Mouse (Mus musculus): Measurements from ENCODE around the gene Cd5l. TPM values are rescaled to one million over a fixed set of nuclear protein-coding genes. Genes with fewer than 3 reads are reported as not detected.

The Cd5l gene
- total and polyA plus RNA-seq, 2 experiments from 2014 or later, result not detected

GRCm38 (mm10) chr3:87410605-87411004 is 52.9 kb downstream of the Cd5l start:
- 89% methylated on average over 6 of the region's 6 CpGs for WGBS

GRCm38 (mm10) chr3:87411150-87411549 is 53.5 kb downstream of the Cd5l start:
- peak; percentile 27 for DNase-seq (ENCODE audit: low spot score)
- Histone ChIP-seq H3K9me3 (ENCODE audit: low read length) (no peaks in the 10 kb centered on the region), H3K4me1 (ENCODE audit: insufficient read depth, low read length) (no peaks in the 10 kb centered on the region), H3K27ac (ENCODE audit: low read depth, low read length) (no peak overlapping the region), H3K4me3 (ENCODE audit: low read depth, low read length) (no peak overlapping the region), H3K9ac (replicated peaks; ENCODE audit: low read length, poor library complexity, severe bottlenecking) (no peak overlapping the region), H3K36me3 (ENCODE audit: insufficient read depth, low read length) (no peaks in the 10 kb centered on the region), H3K4me2 (ENCODE audit: low read depth, low read length, poor library complexity, severe bottlenecking) (no peak overlapping the region), H3K27me3 (ENCODE audit: insufficient read depth, low read length) (no peaks in the 10 kb centered on the region)
- peak; percentile 77 for TF ChIP-seq CTCF (IDR thresholded peaks at IDR 0.05)
- WGBS, result 11% methylated on average over 12 of the region's 12 CpGs
- ATAC-seq (ENCODE audit: low FRiP score), result peak; percentile 52; the same call in 1 of the 2 replicates

More at GRCm38 (mm10) chr3:87410605-87411004, 52.9 kb downstream of the Cd5l start:
- no peaks in the 10 kb centered on the region for H3K9me3 ChIP-seq (ENCODE audit: low read length)
- no peak overlapping the region for H3K4me3 ChIP-seq (ENCODE audit: low read depth, low read length)
- no peaks in the 10 kb centered on the region for H3K36me3 ChIP-seq (ENCODE audit: insufficient read depth, low read length)
- no peak overlapping the region for H3K9ac ChIP-seq (replicated peaks; ENCODE audit: low read length, poor library complexity, severe bottlenecking)
- no peak overlapping the region for H3K4me2 ChIP-seq (ENCODE audit: low read depth, low read length, poor library complexity, severe bottlenecking)
- no peak overlapping the region for H3K27ac ChIP-seq (ENCODE audit: low read depth, low read length)
- DNase-seq (ENCODE audit: low spot score) (no peak), ATAC-seq (ENCODE audit: low FRiP score) (no peak)
- H3K4me1 ChIP-seq (ENCODE audit: insufficient read depth, low read length), result no peaks in the 10 kb centered on the region
- TF ChIP-seq CTCF (IDR thresholded peaks at IDR 0.05), result no peak
- no peaks in the 10 kb centered on the region for H3K27me3 ChIP-seq (ENCODE audit: insufficient read depth, low read length)

GRCm38 (mm10) chr3:87420645-87421044 is 63.0 kb downstream of the Cd5l start:
- DNase-seq (ENCODE audit: low spot score) (no peak), ATAC-seq (ENCODE audit: low FRiP score) (no peak)
- H3K27ac ChIP-seq (ENCODE audit: low read depth, low read length), result no peak overlapping the region
- H3K4me1 ChIP-seq (ENCODE audit: insufficient read depth, low read length), result no peaks in the 10 kb centered on the region
- peak; percentile 9; the same call in 1 of the 2 replicates for TF ChIP-seq CTCF (IDR thresholded peaks at IDR 0.05)
- 62% methylated on average over 1 of the region's 1 CpGs for WGBS
- no peak overlapping the region for H3K4me2 ChIP-seq (ENCODE audit: low read depth, low read length, poor library complexity, severe bottlenecking)
- no peaks in the 10 kb centered on the region for H3K9me3 ChIP-seq (ENCODE audit: low read length)
- H3K27me3 ChIP-seq (ENCODE audit: insufficient read depth, low read length), result no peaks in the 10 kb centered on the region
- H3K36me3 ChIP-seq (ENCODE audit: insufficient read depth, low read length), result no peaks in the 10 kb centered on the region
- H3K4me3 ChIP-seq (ENCODE audit: low read depth, low read length), result no peak overlapping the region
- no peak overlapping the region for H3K9ac ChIP-seq (replicated peaks; ENCODE audit: low read length, poor library complexity, severe bottlenecking)

Other genes starting within 250 kb of the Cd5l start
- gene Kirrel, start 183.1 kb upstream of the Cd5l start, total RNA-seq (2014; rRNA removed), result 11.1 and 11.3 TPM in 2 replicates
- 3.3 and 4.0 TPM in 2 replicates for gene Kirrel, start 183.1 kb upstream of the Cd5l start, polyA plus RNA-seq (2015; fragmentation: Nextera tagmentation; extraction: Ambion mirVana)
- 15.6 and 17.9 TPM in 2 replicates for gene Fcrls, start 94.1 kb upstream of the Cd5l start, total RNA-seq (2014; rRNA removed)
- gene Fcrls, start 94.1 kb upstream of the Cd5l start, polyA plus RNA-seq (2015; fragmentation: Nextera tagmentation; extraction: Ambion mirVana), result 13.7 and 14.4 TPM in 2 replicates
- not detected in 2 replicates for gene Fcrl1, start 18.5 kb downstream of the Cd5l start, total RNA-seq (2014; rRNA removed)
- 0.22 TPM in 1 of 2 replicates, not detected in the other for gene Fcrl1, start 18.5 kb downstream of the Cd5l start, polyA plus RNA-seq (2015; fragmentation: Nextera tagmentation; extraction: Ambion mirVana)
- not detected in 2 replicates for gene Fcrl5, start 77.9 kb downstream of the Cd5l start, total RNA-seq (2014; rRNA removed)
- gene Fcrl5, start 77.9 kb downstream of the Cd5l start, polyA plus RNA-seq (2015; fragmentation: Nextera tagmentation; extraction: Ambion mirVana), result not detected in 2 replicates
- 9.8 and 13.6 TPM in 2 replicates for gene Etv3, start 167.5 kb downstream of the Cd5l start, total RNA-seq (2014; rRNA removed)
- gene Etv3, start 167.5 kb downstream of the Cd5l start, polyA plus RNA-seq (2015; fragmentation: Nextera tagmentation; extraction: Ambion mirVana), result 5.9 and 7.9 TPM in 2 replicates

All from midbrain, postnatal 0 days (tissue).